Mouse (Mus musculus) CH12.LX (cell line): ENCODE data around the gene Tuba8. TPM values are rescaled to one million over a fixed set of nuclear protein-coding genes. Genes with fewer than 3 reads are reported as not detected.

Experiments
- DNase-seq: peaks from one replicate; pipeline ENCODE4 v3.0.0-alpha.2; 2013; ENCODE audit errors: extremely low read depth
- H3K27ac ChIP-seq: 2 replicates; pipeline ENCODE4 v1.5.1; 2012; ENCODE audit warnings: low read depth, mild to moderate bottlenecking, control low read depth, moderate library complexity; ENCODE audit not compliant: insufficient read depth
- H3K27me3 ChIP-seq: replicated peaks from 2 replicates; pipeline ENCODE3; 2012; ENCODE audit warnings: inconsistent platforms
- H3K36me3 ChIP-seq, 2 experiments: replicated peaks in 1 of 2; 2 replicates each; pipeline versions ENCODE3 to v1.6.1; 2012; ENCODE audit warnings: inconsistent platforms in 1 of 2, low read length in 1 of 2, mild to moderate bottlenecking in 1 of 2, mixed read lengths in 1 of 2, moderate library complexity in 1 of 2; ENCODE audit not compliant: control insufficient read depth in 1 of 2, insufficient read depth in 1 of 2
- H3K4me1 ChIP-seq, 2 experiments: 2 replicates each; pipeline ENCODE4 v1.6.1; 2012; ENCODE audit warnings: inconsistent platforms in 1 of 2, moderate library complexity in 1 of 2; ENCODE audit not compliant: insufficient read depth in 2 of 2, control insufficient read depth in 1 of 2
- H3K4me2 ChIP-seq: 2 replicates; pipeline ENCODE4 v1.6.1; 2012; ENCODE audit warnings: low read depth, mild to moderate bottlenecking, control low read depth; ENCODE audit not compliant: poor library complexity, insufficient read depth, severe bottlenecking
- H3K4me3 ChIP-seq, 3 experiments: fragments of 150-350 bp in 1 of 3; sonication (generic) in 1 of 3; replicated peaks in 1 of 3; 2 replicates each; pipeline versions ENCODE3 to v1.5.1; 2011 to 2012; ENCODE audit warnings: low read depth in 2 of 3, low read length in 2 of 3, mild to moderate bottlenecking in 2 of 3, moderate library complexity in 2 of 3, control low read depth in 1 of 3, improper control_type of control experiment in 1 of 3, inconsistent platforms in 1 of 3, mixed read lengths in 1 of 3; ENCODE audit not compliant: poor library complexity in 1 of 3
- H3K79me2 ChIP-seq: replicated peaks from 2 replicates; pipeline ENCODE4 v1.6.1; 2012; ENCODE audit warnings: mild to moderate bottlenecking, moderate library complexity; ENCODE audit not compliant: control insufficient read depth, poor library complexity, insufficient read depth, severe bottlenecking; ENCODE audit errors: extremely low read depth
- H3K9ac ChIP-seq: 2 replicates; pipeline ENCODE4 v1.6.1; 2012; ENCODE audit warnings: low read depth, mild to moderate bottlenecking, control low read depth, moderate library complexity; ENCODE audit not compliant: insufficient read depth
- H3K9me3 ChIP-seq: replicated peaks from 2 replicates; pipeline ENCODE3; 2012; ENCODE audit warnings: low read length, inconsistent platforms, mixed read lengths
- BHLHE40 ChIP-seq: IDR thresholded peaks from 2 replicates; pipeline ENCODE4 v1.6.1; 2011; ENCODE audit warnings: mild to moderate bottlenecking, low read depth, low read length, improper control_type of control experiment
- E2F4 ChIP-seq: IDR thresholded peaks from 2 replicates; pipeline ENCODE4 v1.6.1; 2011; ENCODE audit warnings: low read depth, low read length, improper control_type of control experiment; ENCODE audit not compliant: insufficient replicate concordance
- EP300 ChIP-seq: IDR thresholded peaks from 2 replicates; pipeline ENCODE4 v1.6.1; 2011; ENCODE audit warnings: low read length, improper control_type of control experiment
- ETS1 ChIP-seq: conservative IDR thresholded peaks from 2 replicates; pipeline ENCODE4 v1.6.1; 2012; ENCODE audit warnings: low read depth, mild to moderate bottlenecking, inconsistent platforms, low read length, improper control_type of control experiment, moderate library complexity
- IRF4 ChIP-seq: IDR thresholded peaks from 2 replicates; pipeline ENCODE4 v1.6.1; 2014; ENCODE audit warnings: low read depth, mild to moderate bottlenecking, inconsistent platforms, low read length, improper control_type of control experiment
- JUND ChIP-seq: conservative IDR thresholded peaks from 2 replicates; pipeline ENCODE4 v1.6.1; 2011; ENCODE audit warnings: low read depth, low read length, improper control_type of control experiment
- MYC ChIP-seq: IDR thresholded peaks from 2 replicates; pipeline ENCODE4 v1.6.1; 2011; ENCODE audit warnings: low read depth, mild to moderate bottlenecking, improper control_type of control experiment, low read length
- RCOR1 ChIP-seq: conservative IDR thresholded peaks from 2 replicates; pipeline ENCODE4 v1.6.1; 2012; ENCODE audit warnings: low read depth, mild to moderate bottlenecking, inconsistent platforms, low read length, improper control_type of control experiment
- SIN3A ChIP-seq: IDR thresholded peaks from 2 replicates; pipeline ENCODE4 v1.6.1; 2012; ENCODE audit warnings: low read length, improper control_type of control experiment, inconsistent platforms
- TBP ChIP-seq: conservative IDR thresholded peaks from 2 replicates; pipeline ENCODE4 v1.6.1; 2011; ENCODE audit warnings: low read depth, low read length, improper control_type of control experiment
- TCF12 ChIP-seq: IDR thresholded peaks from 2 replicates; pipeline ENCODE4 v1.6.1; 2014; ENCODE audit warnings: low read depth, mild to moderate bottlenecking, inconsistent platforms, low read length, improper control_type of control experiment
- USF1 ChIP-seq: IDR thresholded peaks from 2 replicates; pipeline ENCODE4 v1.6.1; 2014; ENCODE audit warnings: low read depth, mild to moderate bottlenecking, inconsistent platforms, low read length, improper control_type of control experiment
- dilution Hi-C: fragments of 300-500 bp; cut with MboI; formaldehyde crosslinking; loops from 2 replicates; pipeline ENCODE4 v1.14.3; 2020; ENCODE audit warnings: low sequenced_read_pairs; ENCODE audit not compliant: extremely low pct_unique_long_range_greater_than_20kb, extremely low pct_ligation_motif_present
- in situ Hi-C: fragments of 300-500 bp; cut with MboI; formaldehyde crosslinking; loops from 3 replicates; pipeline ENCODE4 v1.14.3; 2019; ENCODE audit warnings: low sequenced_read_pairs, low pct_ligation_motif_present, low pct_unique_long_range_greater_than_20kb, mixed read lengths
- polyA plus RNA-seq: library from polyadenylated mRNA; unstranded; fragments of >175 nt; gene quantifications from 2 replicates; pipeline ENCODE4 v1.2.1, GENCODE M21; 2012; ENCODE audit warnings: low read depth; ENCODE audit not compliant: insufficient read length
- total RNA-seq, 2 experiments: library from RNA; depleted of rRNA; stranded (reverse); fragments of 300-350 nt in 1 of 2; fragments of >200 nt in 1 of 2; gene quantifications; 2 replicates each; pipeline ENCODE4 v1.2.3; 2012 to 2014

The Tuba8 gene
- total and polyA plus RNA-seq, 3 experiments: not detected

DNA sequence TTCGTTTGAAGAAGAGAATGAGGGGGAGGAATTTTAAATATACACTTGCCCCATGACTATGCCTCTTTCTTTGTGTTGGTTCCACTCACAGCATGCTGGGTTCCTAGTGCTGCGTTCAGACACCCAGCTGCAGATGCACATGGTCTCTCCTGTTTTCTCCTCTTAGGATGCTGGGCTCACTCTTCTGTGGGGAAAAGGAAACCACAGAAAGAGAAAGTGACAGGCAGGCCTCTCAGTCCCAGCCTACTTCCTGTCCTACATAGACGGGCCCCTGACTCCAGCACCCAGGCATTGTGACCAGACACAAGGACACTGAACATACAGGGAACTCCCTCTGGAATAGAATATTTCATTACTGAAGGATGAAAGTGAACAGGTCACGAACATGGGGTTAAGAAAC lies 15.5 kb downstream of the Tuba8 start:
- in situ Hi-C loops: no loop called here
- 0 out of 2 replicates have a peak overlapping the region, but pooled peaks have one; percentile 12 for H3K4me2 ChIP-seq
- dilution Hi-C loops: no loop called here
- TF ChIP-seq BHLHE40 (peak; percentile 52; the same call in 1 of the 2 replicates), RCOR1 (no peak), MYC (no peak), TBP (0 out of 2 replicates have a peak, but pooled peaks have one; percentile 16), ETS1 (peak; percentile 30), EP300 (peak; percentile 27; the same call in 1 of the 2 replicates)
- TF ChIP-seq, all 38 proteins: peak for 4
- Histone ChIP-seq H3K4me1 (peaks cover 12 to 59% of the 10 kb centered on the region in 2 experiments), H3K9me3 (peaks cover 7% of the 10 kb centered on the region), H3K36me3 (peaks cover 0 to 7% of the 10 kb centered on the region in 2 experiments), H3K4me3 (peak overlapping the region in 1 of 3 experiments; percentile 7), H3K27ac (no peak overlapping the region), H3K9ac (no peak overlapping the region), H3K27me3 (no peaks in the 10 kb centered on the region), H3K79me2 (no peaks in the 10 kb centered on the region)
- DNase-seq: peak; percentile 28

DNA sequence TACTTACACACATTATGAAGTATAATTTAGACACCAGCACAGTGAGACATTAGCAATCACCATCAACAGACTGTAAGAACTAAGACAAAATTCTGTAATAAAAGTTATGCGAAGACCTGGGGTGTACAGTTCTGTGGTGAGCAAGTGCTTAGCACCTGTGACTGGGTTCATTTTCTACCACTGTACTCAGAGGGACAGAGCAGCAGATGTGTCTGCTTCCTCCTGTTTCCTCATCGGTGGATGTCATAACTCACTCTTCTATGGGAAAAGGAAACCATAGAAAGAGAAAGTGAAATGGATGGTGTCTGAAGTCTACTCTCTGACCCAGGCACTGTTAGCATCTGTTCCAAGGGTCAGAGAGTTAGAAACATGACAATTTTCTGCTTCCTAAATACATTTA lies 16.2 kb downstream of the Tuba8 start:
- H3K9me3 ChIP-seq: peaks cover 7% of the 10 kb centered on the region
- peak overlapping the region; percentile 39; the same call in 1 of the 2 replicates for H3K4me2 ChIP-seq
- no peaks in the 10 kb centered on the region for H3K27me3 ChIP-seq
- no peak overlapping the region for H3K4me3 ChIP-seq
- no peak overlapping the region for H3K9ac ChIP-seq
- peak; percentile 23 for DNase-seq
- TF ChIP-seq IRF4 (no peak), USF1 (no peak), TCF12 (peak; percentile 54; the same call in 1 of the 2 replicates), JUND (no peak), E2F4 (no peak), ETS1 (peak; percentile 63)
- H3K4me1 ChIP-seq: peaks cover 12 to 59% of the 10 kb centered on the region in 2 experiments
- dilution Hi-C loops (no loop called here), in situ Hi-C loops (no loop called here)
- no peak overlapping the region for H3K27ac ChIP-seq
- no peaks in the 10 kb centered on the region for H3K79me2 ChIP-seq
- H3K36me3 ChIP-seq: peaks cover 0 to 7% of the 10 kb centered on the region in 2 experiments

DNA sequence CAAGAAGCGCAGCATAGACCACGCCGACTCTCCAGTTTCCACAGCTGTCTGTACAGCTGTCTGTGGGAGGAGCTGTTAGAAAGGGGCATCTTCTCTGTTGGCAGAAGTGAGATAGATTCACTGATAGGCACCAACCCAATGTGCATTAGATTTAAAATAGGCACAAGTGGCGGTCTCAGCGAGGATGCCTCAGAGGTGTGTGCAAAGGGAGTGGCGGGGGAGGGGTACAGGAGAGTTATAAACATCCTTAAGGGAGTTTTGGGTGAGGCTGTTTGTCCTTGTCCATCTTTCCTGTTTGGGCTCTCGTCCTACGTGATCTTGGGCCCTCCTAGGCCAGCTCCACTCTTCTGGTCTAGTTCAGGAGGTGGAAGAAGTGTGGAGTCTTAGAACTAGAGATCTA lies 17.9 kb downstream of the Tuba8 start:
- in situ Hi-C loops (no loop called here), dilution Hi-C loops (no loop called here)
- H3K36me3 ChIP-seq: no peaks in the 10 kb centered on the region
- no peak for DNase-seq
- H3K4me1 ChIP-seq: peaks cover 12 to 56% of the 10 kb centered on the region in 2 experiments
- H3K4me3 ChIP-seq: no peak overlapping the region
- no peak overlapping the region for H3K27ac ChIP-seq
- H3K4me2 ChIP-seq: no peak overlapping the region
- no peaks in the 10 kb centered on the region for H3K79me2 ChIP-seq
- TF ChIP-seq SIN3A: no peak
- no peaks in the 10 kb centered on the region for H3K27me3 ChIP-seq
- no peaks in the 10 kb centered on the region for H3K9me3 ChIP-seq
- H3K9ac ChIP-seq: no peak overlapping the region
